Mouse (Mus musculus) olfactory bulb, adult 2 months (tissue): ENCODE measurements around the gene Wbp11. TPM values are rescaled to one million over a fixed set of nuclear protein-coding genes. Genes with fewer than 3 reads are reported as not detected.

Experiments
- H3K27ac ChIP-seq: fragments of 200-500 bp; 2 replicates; pipeline ENCODE4 v1.5.1; 2012; ENCODE audit warnings: low read depth, low read length; ENCODE audit not compliant: insufficient read depth
- H3K4me1 ChIP-seq: fragments of 200-500 bp; 2 replicates; pipeline ENCODE4 v1.6.1; 2012; ENCODE audit warnings: low read length; ENCODE audit not compliant: control insufficient read depth, insufficient read depth
- H3K4me3 ChIP-seq: fragments of 200-500 bp; 2 replicates; pipeline ENCODE4 v1.5.1; 2012; ENCODE audit warnings: mild to moderate bottlenecking, low read depth, low read length, moderate library complexity; ENCODE audit not compliant: insufficient read depth
- CTCF ChIP-seq: fragments of 200-500 bp; IDR thresholded peaks from 2 replicates; pipeline ENCODE4 v1.5.1; 2012; ENCODE audit warnings: low read depth, mild to moderate bottlenecking, low read length, moderate library complexity; ENCODE audit not compliant: insufficient read depth
- POLR2A ChIP-seq: fragments of 200-500 bp; IDR thresholded peaks from 2 replicates; pipeline ENCODE4 v1.6.1; 2012; ENCODE audit warnings: mild to moderate bottlenecking, low read depth, low read length, moderate library complexity; ENCODE audit not compliant: insufficient read depth
- WGBS: fragments of 180-500 bp; shearing (Covaris S2); methylation state at CpG from one replicate; pipeline ENCODE4 v1.1.7; 2018; 5-methylcytosine and 5-hydroxymethylcytosine counted together
- polyA plus RNA-seq: library from polyadenylated mRNA; stranded (reverse); fragments of >200 nt; gene quantifications from 2 replicates; pipeline ENCODE4 v1.2.4, GENCODE M21; 2012; ENCODE audit warnings: low replicate concordance; ENCODE audit not compliant: missing spikeins, insufficient read depth, insufficient read length

Wbp11 gene
- polyA plus RNA-seq, 1 experiment, result 319 TPM

GRCm38 (mm10) chr6:136809077-136809476 lies 19.0 kb downstream of the Wbp11 start:
- peaks cover 11% of the 10 kb centered on the region; the same call in 1 of the 2 replicates for H3K4me1 ChIP-seq
- 30% methylated on average over 14 of the region's 14 CpGs for WGBS
- H3K27ac ChIP-seq, result no peak overlapping the region
- TF ChIP-seq CTCF (no peak), POLR2A (no peak)
- H3K4me3 ChIP-seq, result peak overlapping the region; percentile 80

DNA sequence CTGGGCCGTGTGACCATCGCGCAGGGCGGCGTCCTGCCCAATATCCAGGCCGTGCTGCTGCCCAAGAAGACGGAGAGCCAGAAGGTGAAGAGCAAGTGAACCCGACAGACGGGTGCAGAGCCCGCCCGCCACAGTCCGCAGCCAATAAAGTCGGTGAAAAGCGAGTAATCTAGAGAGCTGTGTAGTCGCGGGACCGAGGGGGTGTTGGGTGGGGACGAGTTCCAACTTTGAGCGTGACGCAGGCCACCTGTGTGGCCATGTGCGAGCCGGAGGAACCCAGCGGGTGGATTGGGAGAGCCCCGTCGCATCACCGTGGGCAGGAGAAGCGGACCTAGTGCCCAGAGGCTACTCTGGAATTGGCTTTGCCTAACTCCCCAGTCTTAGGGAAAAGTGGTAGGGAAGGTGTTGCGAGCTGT lies 19.4 kb downstream of the Wbp11 start:
- H3K4me1 ChIP-seq, result peaks cover 11% of the 10 kb centered on the region; the same call in 1 of the 2 replicates
- no peak for TF ChIP-seq POLR2A
- TF ChIP-seq CTCF, result no peak
- H3K4me3 ChIP-seq, result peak overlapping the region; percentile 80
- H3K27ac ChIP-seq, result no peak overlapping the region
- WGBS, result under 1% methylated on average over 28 of the region's 28 CpGs

GRCm38 (mm10) chr6:136808014-136808417 lies 20.0 kb downstream of the Wbp11 start, which contains the start of gene H2afj:
H2afj (plus strand) TSS chr6:136808244.
- TF ChIP-seq CTCF (no peak), POLR2A (peak; percentile 31; the same call in 1 of the 2 replicates)
- H3K4me1 ChIP-seq, result peaks cover 11% of the 10 kb centered on the region; the same call in 1 of the 2 replicates
- peak within 1 kb of the TSS; percentile 80 for H3K4me3 ChIP-seq
- H3K27ac ChIP-seq, result peak within 1 kb of the TSS; percentile 60
- under 1% methylated on average over 34 of the region's 34 CpGs for WGBS

DNA sequence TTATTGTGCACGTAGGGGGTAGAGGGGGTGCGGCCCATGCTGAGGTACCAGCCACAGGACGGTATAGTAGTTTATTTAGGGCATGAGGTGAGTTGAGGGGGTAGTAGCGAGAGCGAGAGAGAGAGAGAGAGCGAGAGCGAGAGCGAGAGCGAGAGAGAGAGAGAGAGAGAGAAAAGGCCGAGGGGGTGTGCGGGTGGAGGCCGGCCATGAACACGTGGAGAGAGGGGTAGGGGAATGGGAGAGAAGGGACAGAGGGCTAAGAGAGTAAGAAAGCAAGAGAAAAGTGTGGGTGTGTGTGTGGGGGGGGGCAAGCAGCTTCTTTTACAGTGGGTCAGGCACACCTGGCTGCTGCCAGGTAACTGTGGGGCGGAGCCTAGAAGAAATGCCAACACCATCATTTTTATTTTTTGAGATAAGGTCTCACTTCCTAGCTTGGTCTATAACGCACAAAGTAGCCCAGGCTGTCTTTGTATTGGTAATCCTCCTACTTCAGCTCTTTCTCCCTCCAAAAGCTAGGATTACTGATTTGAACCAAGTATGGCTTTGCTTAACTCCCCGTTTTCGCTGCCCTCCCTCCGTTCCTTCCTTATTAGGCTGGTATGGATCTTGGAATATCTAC lies 20.5 kb downstream of the Wbp11 start:
- TF ChIP-seq CTCF (no peak), POLR2A (no peak)
- peak overlapping the region; percentile 23; the same call in 1 of the 2 replicates for H3K4me3 ChIP-seq
- H3K4me1 ChIP-seq, result peaks cover 11% of the 10 kb centered on the region; the same call in 1 of the 2 replicates
- 39% methylated on average over 18 of the region's 18 CpGs for WGBS
- peak overlapping the region; percentile 60 for H3K27ac ChIP-seq

GRCm38 (mm10) chr6:136806819-136807218 lies 21.2 kb downstream of the Wbp11 start:
- Histone ChIP-seq H3K4me1 (peaks cover 11% of the 10 kb centered on the region; the same call in 1 of the 2 replicates), H3K4me3 (no peak overlapping the region), H3K27ac (no peak overlapping the region)
- 76% methylated on average over 5 of the region's 5 CpGs for WGBS
- no peak for TF ChIP-seq POLR2A
- TF ChIP-seq CTCF, result no peak

GRCm38 (mm10) chr6:136805409-136805775 lies 22.6 kb downstream of the Wbp11 start:
- H3K4me3 ChIP-seq, result no peak overlapping the region
- H3K4me1 ChIP-seq, result peaks cover 11% of the 10 kb centered on the region; the same call in 1 of the 2 replicates
- 71% methylated on average over 1 of the region's 1 CpGs for WGBS
- TF ChIP-seq POLR2A, result no peak
- TF ChIP-seq CTCF, result no peak
- no peak overlapping the region for H3K27ac ChIP-seq

GRCm38 (mm10) chr6:136804705-136805408 lies 23.2 kb downstream of the Wbp11 start:
- H3K4me1 ChIP-seq, result peaks cover 11% of the 10 kb centered on the region; the same call in 1 of the 2 replicates
- TF ChIP-seq CTCF (no peak), POLR2A (no peak)
- H3K4me3 ChIP-seq, result no peak overlapping the region
- peak overlapping the region; percentile 40; the same call in 1 of the 2 replicates for H3K27ac ChIP-seq
- 18% methylated on average over 9 of the region's 9 CpGs for WGBS

GRCm38 (mm10) chr6:136803739-136804633 lies 24.0 kb downstream of the Wbp11 start, which contains the start of gene Hist4h4:
Hist4h4 (minus strand) TSS chr6:136804415.
- TF ChIP-seq CTCF (no peak), POLR2A (peak; percentile 89)
- Histone ChIP-seq H3K27ac (peak within 1 kb of the TSS; percentile 100), H3K4me1 (peaks cover 6% of the 10 kb centered on the region; the same call in 1 of the 2 replicates), H3K4me3 (peak within 1 kb of the TSS; percentile 56)
- under 1% methylated on average over 50 of the region's 50 CpGs for WGBS
